Mouse (Mus musculus) hindbrain, postnatal 0 days (tissue): ENCODE measurements at regions not wholly inside any gene's neighbourhood (a gene's known extent, or its start where the extent isn't known, plus 50 kb on each side); places are given as distances from the start of the nearest gene placed in this dataset.

Experiments used
- ATAC-seq: fragments of 200-750 bp; cut with Nextera tagmentation; 2 replicates; pipeline ENCODE4 v1.8.0; 2017; ENCODE audit warnings: mild to moderate bottlenecking, moderate TSS enrichment, moderate library complexity
- DNase-seq: peaks from one replicate; pipeline ENCODE4 v3.0.0-alpha.2; 2015; ENCODE audit warnings: low spot score
- H3K27ac ChIP-seq: fragments of 300-500 bp; sonication (generic); 2 replicates; pipeline ENCODE4 v1.5.1; 2014; ENCODE audit warnings: mild to moderate bottlenecking
- H3K27me3 ChIP-seq: fragments of 300-500 bp; sonication (generic); 2 replicates; pipeline ENCODE4 v1.6.1; 2014; ENCODE audit warnings: low read length, mixed read lengths; ENCODE audit not compliant: insufficient read depth
- H3K36me3 ChIP-seq: fragments of 300-500 bp; sonication (generic); 2 replicates; pipeline ENCODE4 v1.6.1; 2014; ENCODE audit warnings: low read length, mixed read lengths; ENCODE audit not compliant: insufficient read depth
- H3K4me1 ChIP-seq: fragments of 300-500 bp; sonication (generic); 2 replicates; pipeline ENCODE4 v1.6.1; 2014; ENCODE audit warnings: antibody characterized with exemption, low read length, mixed read lengths; ENCODE audit not compliant: insufficient read depth
- H3K4me2 ChIP-seq: fragments of 300-500 bp; sonication (generic); 2 replicates; pipeline ENCODE4 v1.6.1; 2014; ENCODE audit warnings: low read depth, mild to moderate bottlenecking, low read length, moderate library complexity, mixed read lengths
- H3K4me3 ChIP-seq: fragments of 300-500 bp; sonication (generic); 2 replicates; pipeline ENCODE4 v1.5.1; 2014; ENCODE audit warnings: low read length
- H3K9ac ChIP-seq: fragments of 300-500 bp; sonication (generic); replicated peaks from 2 replicates; pipeline ENCODE4 v1.6.1; 2014; ENCODE audit warnings: mild to moderate bottlenecking, low read length, moderate library complexity, mixed read lengths
- H3K9me3 ChIP-seq: fragments of 300-500 bp; sonication (generic); 2 replicates; pipeline ENCODE4 v1.6.1; 2016; ENCODE audit warnings: low read length, mixed read lengths
- CTCF ChIP-seq: IDR thresholded peaks from 2 replicates; pipeline ENCODE4 v1.5.1; 2016; ENCODE audit warnings: antibody characterized with exemption, control low read depth, low read depth
- WGBS: fragments of 180-500 bp; shearing (Covaris S2); extraction: QIAGEN DNeasy Blood & Tissue Kit; methylation state at CpG from one replicate; pipeline ENCODE4 v1.1.7; 2014; 5-methylcytosine and 5-hydroxymethylcytosine counted together

GRCm38 (mm10) chr1:55966273-55966672, 560.6 kb downstream of the Plcl1 start:
- Histone ChIP-seq H3K4me3 (no peak overlapping the region), H3K36me3 (no peaks in the 10 kb centered on the region), H3K27ac (no peak overlapping the region), H3K9ac (no peak overlapping the region), H3K9me3 (no peaks in the 10 kb centered on the region), H3K4me2 (no peak overlapping the region), H3K27me3 (no peaks in the 10 kb centered on the region), H3K4me1 (no peaks in the 10 kb centered on the region)
- 93% methylated on average over 2 of the region's 2 CpGs for WGBS
- no peak for ATAC-seq
- TF ChIP-seq CTCF, result no peak
- DNase-seq, result no peak

- no peak for DNase-seq
- 92% methylated on average over 7 of the region's 7 CpGs for WGBS
- Histone ChIP-seq H3K27ac (no peak overlapping the region), H3K9ac (no peak overlapping the region), H3K4me2 (no peak overlapping the region), H3K4me3 (no peak overlapping the region), H3K9me3 (no peaks in the 10 kb centered on the region), H3K36me3 (no peaks in the 10 kb centered on the region), H3K4me1 (no peaks in the 10 kb centered on the region), H3K27me3 (no peaks in the 10 kb centered on the region)
- TF ChIP-seq CTCF, result no peak
- ATAC-seq, result no peak
These were observed 562.1 kb downstream of the Plcl1 start for GRCm38 (mm10) chr1:55967869-55968268.

GRCm38 (mm10) chr1:55977796-55978195, 572.1 kb downstream of the Plcl1 start:
- no peaks in the 10 kb centered on the region for H3K4me1 ChIP-seq
- no peak for TF ChIP-seq CTCF
- no peak overlapping the region for H3K9ac ChIP-seq
- H3K36me3 ChIP-seq, result no peaks in the 10 kb centered on the region
- no peak overlapping the region for H3K4me2 ChIP-seq
- H3K27ac ChIP-seq, result no peak overlapping the region
- ATAC-seq (no peak), DNase-seq (no peak)
- WGBS, result 86% methylated on average over 3 of the region's 3 CpGs
- no peaks in the 10 kb centered on the region for H3K27me3 ChIP-seq
- no peak overlapping the region for H3K4me3 ChIP-seq
- no peaks in the 10 kb centered on the region for H3K9me3 ChIP-seq

- peak; percentile 63; the same call in 1 of the 2 replicates for ATAC-seq
- Histone ChIP-seq H3K27me3 (no peaks in the 10 kb centered on the region), H3K9me3 (no peaks in the 10 kb centered on the region), H3K4me2 (no peak overlapping the region), H3K27ac (no peak overlapping the region), H3K4me1 (no peaks in the 10 kb centered on the region), H3K36me3 (no peaks in the 10 kb centered on the region), H3K4me3 (no peak overlapping the region), H3K9ac (no peak overlapping the region)
- peak; percentile 26; the same call in 1 of the 2 replicates for TF ChIP-seq CTCF
- peak; percentile 31 for DNase-seq
- 53% methylated on average over 5 of the region's 5 CpGs for WGBS
These were observed 577.9 kb downstream of the Plcl1 start for GRCm38 (mm10) chr1:55983522-55984066.

GRCm38 (mm10) chr1:55997074-55997473, 591.4 kb downstream of the Plcl1 start:
- H3K4me1 ChIP-seq, result no peaks in the 10 kb centered on the region
- no peak overlapping the region for H3K9ac ChIP-seq
- no peaks in the 10 kb centered on the region for H3K27me3 ChIP-seq
- no peaks in the 10 kb centered on the region for H3K9me3 ChIP-seq
- H3K4me3 ChIP-seq, result no peak overlapping the region
- no peak for ATAC-seq
- H3K36me3 ChIP-seq, result no peaks in the 10 kb centered on the region
- no peak for TF ChIP-seq CTCF
- H3K4me2 ChIP-seq, result no peak overlapping the region
- 91% methylated on average over 6 of the region's 6 CpGs for WGBS
- no peak overlapping the region for H3K27ac ChIP-seq
- no peak for DNase-seq
